Mouse (Mus musculus): ENCODE results near the gene Gm20388.

DNA sequence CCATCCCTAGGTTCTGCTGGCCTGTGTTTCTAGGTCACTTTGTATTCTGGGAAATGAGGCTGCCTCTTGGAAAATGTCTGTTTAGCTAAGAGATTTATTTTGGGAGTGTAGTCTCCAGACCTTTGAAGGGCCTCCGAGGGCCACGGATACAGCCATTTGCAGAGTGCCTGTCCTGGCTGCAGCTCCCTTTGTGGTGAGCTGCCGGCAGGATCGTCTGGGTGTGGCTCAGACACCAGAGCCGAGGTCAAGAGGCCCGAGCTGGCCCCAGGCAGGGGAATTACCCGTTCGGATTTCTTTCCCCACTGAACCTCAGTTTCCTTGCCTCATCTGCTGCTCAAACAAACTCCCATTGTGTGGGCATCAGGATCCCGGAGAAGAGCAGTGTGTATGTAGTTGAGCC lies 125.5 kb downstream of the Gm20388 start:
- no peak for TF ChIP-seq CTCF (IDR thresholded peaks at IDR 0.05; ENCODE audit: insufficient read depth, low read depth, low read length)
- no peak for TF ChIP-seq POLR2A (IDR thresholded peaks at IDR 0.05; ENCODE audit: insufficient read depth, low read depth, low read length)

Measured in olfactory bulb, adult 2 months (tissue).